Mouse (Mus musculus): ENCODE data around the gene Rab11fip4. TPM values are rescaled to one million over a fixed set of nuclear protein-coding genes. Genes with fewer than 3 reads are reported as not detected.
A peak's percentile ranks its signal among the peaks of the same experiment; 100 is the strongest.

The Rab11fip4 gene
- polyA plus RNA-seq, 1 experiment from 2014 or later = 16.2 TPM

- WGBS = 64% methylated on average over 5 of the region's 5 CpGs
Measured at GRCm38 (mm10) chr11:79615871-79616270, 24.9 kb downstream of the Rab11fip4 start.

GRCm38 (mm10) chr11:79617991-79618390 lies 27.0 kb downstream of the Rab11fip4 start:
- peaks cover 3% of the 10 kb centered on the region for H3K4me1 ChIP-seq (replicated peaks)
- no peak overlapping the region for H3K27ac ChIP-seq

More at GRCm38 (mm10) chr11:79615871-79616270, 24.9 kb downstream of the Rab11fip4 start:
- Histone ChIP-seq H3K9me3 (no peaks in the 10 kb centered on the region), H3K4me3 (replicated peaks) (no peak overlapping the region), H3K36me3 (no peaks in the 10 kb centered on the region), H3K27me3 (no peaks in the 10 kb centered on the region), H3K4me2 (no peak overlapping the region), H3K9ac (replicated peaks) (no peak overlapping the region), H3K4me1 (replicated peaks) (peaks cover 23% of the 10 kb centered on the region), H3K27ac (no peak overlapping the region)
- ATAC-seq (ENCODE audit: insufficient number of reproducible peaks, insufficient read depth, low FRiP score, low TSS enrichment, low read depth) = no peak

DNA sequence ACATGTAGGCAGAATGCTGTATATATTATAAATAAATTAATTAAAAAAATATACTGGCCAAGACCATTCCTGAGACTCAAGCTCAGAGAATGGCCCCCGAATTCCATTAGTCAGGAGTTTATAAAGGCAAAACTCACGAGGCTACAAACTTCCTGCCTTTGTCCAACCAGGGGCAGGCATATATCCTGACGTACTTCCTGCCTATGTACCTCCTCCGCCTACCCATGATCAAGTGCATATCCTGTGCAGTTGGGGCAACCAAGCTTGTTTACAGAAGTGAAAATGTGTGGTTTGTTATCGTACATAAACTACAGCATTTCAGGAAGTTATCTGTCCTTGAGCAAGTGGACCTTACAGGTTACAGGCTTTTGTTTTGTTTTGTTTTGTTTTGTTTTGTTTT lies 32.0 kb downstream of the Rab11fip4 start:
- H3K9ac ChIP-seq (replicated peaks) = no peak overlapping the region
- WGBS = 83% methylated on average over 5 of the region's 5 CpGs
- no peak for ATAC-seq (ENCODE audit: insufficient number of reproducible peaks, insufficient read depth, low FRiP score, low TSS enrichment, low read depth)
- peaks cover 5% of the 10 kb centered on the region; the same call in 1 of the 2 replicates for H3K4me1 ChIP-seq (replicated peaks)
- H3K36me3 ChIP-seq = no peaks in the 10 kb centered on the region
- H3K4me2 ChIP-seq = no peak overlapping the region
- H3K27me3 ChIP-seq = no peaks in the 10 kb centered on the region
- H3K27ac ChIP-seq = no peak overlapping the region
- H3K9me3 ChIP-seq = no peaks in the 10 kb centered on the region
- no peak overlapping the region for H3K4me3 ChIP-seq (replicated peaks)

More at GRCm38 (mm10) chr11:79617991-79618390, 27.0 kb downstream of the Rab11fip4 start:
- ATAC-seq (ENCODE audit: insufficient number of reproducible peaks, insufficient read depth, low FRiP score, low TSS enrichment, low read depth) = no peak
- WGBS = 84% methylated on average over 8 of the region's 8 CpGs
- Histone ChIP-seq H3K27me3 (no peaks in the 10 kb centered on the region), H3K36me3 (no peaks in the 10 kb centered on the region), H3K4me3 (replicated peaks) (no peak overlapping the region), H3K9me3 (no peaks in the 10 kb centered on the region), H3K4me2 (no peak overlapping the region), H3K9ac (replicated peaks) (no peak overlapping the region)

DNA sequence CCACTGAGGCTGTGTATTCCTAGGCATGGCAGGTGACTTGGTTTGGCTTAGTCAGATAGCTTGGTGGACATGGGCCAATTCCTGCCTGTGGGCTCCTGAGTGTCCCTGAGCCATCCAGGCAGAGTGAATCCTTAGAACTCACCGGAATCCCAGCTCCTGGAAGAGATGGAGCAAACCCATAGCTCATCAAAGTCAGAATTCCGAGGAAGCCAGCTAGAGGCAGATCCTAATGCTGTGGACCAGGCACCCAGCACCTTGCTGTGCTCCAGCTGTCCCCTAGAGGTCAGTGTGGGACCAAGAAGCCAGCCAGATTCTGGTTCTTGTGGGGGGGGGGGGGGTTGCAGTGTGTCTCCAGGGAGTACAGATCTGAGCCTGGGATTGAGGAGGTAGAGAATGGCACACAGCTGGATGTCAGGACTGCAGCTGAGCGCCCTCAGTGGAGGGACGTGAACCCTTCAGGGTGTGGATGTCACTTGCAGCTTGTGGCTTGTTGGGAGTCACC lies 33.8 kb downstream of the Rab11fip4 start:
- H3K4me2 ChIP-seq = no peak overlapping the region
- H3K36me3 ChIP-seq = no peaks in the 10 kb centered on the region
- 0 out of 2 replicates have a peak, but pooled peaks have one; percentile 52 for ATAC-seq (ENCODE audit: insufficient number of reproducible peaks, insufficient read depth, low FRiP score, low TSS enrichment, low read depth)
- H3K27me3 ChIP-seq = no peaks in the 10 kb centered on the region
- WGBS = 17% methylated on average over 4 of the region's 4 CpGs
- no peaks in the 10 kb centered on the region for H3K9me3 ChIP-seq
- no peak overlapping the region for H3K9ac ChIP-seq (replicated peaks)
- peaks cover 8% of the 10 kb centered on the region; the same call in 1 of the 2 replicates for H3K4me1 ChIP-seq (replicated peaks)
- H3K4me3 ChIP-seq (replicated peaks) = no peak overlapping the region
- no peak overlapping the region for H3K27ac ChIP-seq

- H3K4me1 ChIP-seq (replicated peaks) = peaks cover 17% of the 10 kb centered on the region
- WGBS = 72% methylated on average over 3 of the region's 3 CpGs
- ATAC-seq (ENCODE audit: insufficient number of reproducible peaks, insufficient read depth, low FRiP score, low TSS enrichment, low read depth) = no peak
- no peaks in the 10 kb centered on the region for H3K27me3 ChIP-seq
- H3K4me3 ChIP-seq (replicated peaks) = no peak overlapping the region
- H3K4me2 ChIP-seq = no peak overlapping the region
- H3K36me3 ChIP-seq = no peaks in the 10 kb centered on the region
- H3K9me3 ChIP-seq = no peaks in the 10 kb centered on the region
- H3K27ac ChIP-seq = no peak overlapping the region
- H3K9ac ChIP-seq (replicated peaks) = no peak overlapping the region
Measured at GRCm38 (mm10) chr11:79628716-79629115, 37.7 kb downstream of the Rab11fip4 start.

GRCm38 (mm10) chr11:79629752-79630374 lies 38.9 kb downstream of the Rab11fip4 start:
- peaks cover 17% of the 10 kb centered on the region for H3K4me1 ChIP-seq (replicated peaks)

DNA sequence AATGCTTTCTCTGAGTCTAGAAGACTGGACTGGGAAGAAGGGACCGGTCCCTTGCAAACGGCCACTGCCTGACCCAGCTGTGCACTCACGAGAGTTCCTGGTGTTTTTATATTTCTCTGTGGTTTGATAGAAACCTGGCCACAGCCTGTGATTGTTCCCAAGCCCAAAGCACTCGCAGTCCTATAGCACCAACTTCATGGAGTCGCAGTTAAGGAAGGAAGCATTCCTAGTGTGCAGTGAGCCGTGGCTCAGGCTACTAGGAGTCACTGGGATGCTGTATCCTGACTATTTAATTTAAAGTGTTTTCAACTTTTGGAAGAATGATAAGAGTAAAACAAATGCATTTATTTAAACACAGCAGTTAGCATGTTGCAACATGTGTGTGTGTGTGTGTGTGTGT lies 39.5 kb downstream of the Rab11fip4 start:
- H3K27ac ChIP-seq = peak overlapping the region; percentile 80
- 58% methylated on average over 6 of the region's 6 CpGs for WGBS
- no peak overlapping the region for H3K9ac ChIP-seq (replicated peaks)
- H3K4me2 ChIP-seq = no peak overlapping the region
- H3K4me1 ChIP-seq (replicated peaks) = peaks cover 12% of the 10 kb centered on the region
- no peaks in the 10 kb centered on the region for H3K27me3 ChIP-seq
- H3K36me3 ChIP-seq = no peaks in the 10 kb centered on the region
- no peaks in the 10 kb centered on the region for H3K9me3 ChIP-seq
- H3K4me3 ChIP-seq (replicated peaks) = no peak overlapping the region
- no peak for ATAC-seq (ENCODE audit: insufficient number of reproducible peaks, insufficient read depth, low FRiP score, low TSS enrichment, low read depth)

More at GRCm38 (mm10) chr11:79629752-79630374, 38.9 kb downstream of the Rab11fip4 start:
- H3K27me3 ChIP-seq = no peaks in the 10 kb centered on the region
- no peaks in the 10 kb centered on the region for H3K36me3 ChIP-seq
- no peaks in the 10 kb centered on the region for H3K9me3 ChIP-seq
- no peak overlapping the region for H3K9ac ChIP-seq (replicated peaks)
- no peak overlapping the region for H3K4me2 ChIP-seq
- H3K27ac ChIP-seq = peak overlapping the region; percentile 80
- ATAC-seq (ENCODE audit: insufficient number of reproducible peaks, insufficient read depth, low FRiP score, low TSS enrichment, low read depth) = no peak
- WGBS = 56% methylated on average over 7 of the region's 7 CpGs
- H3K4me3 ChIP-seq (replicated peaks) = no peak overlapping the region

GRCm38 (mm10) chr11:79633366-79633765 lies 42.4 kb downstream of the Rab11fip4 start:
- no peak overlapping the region for H3K27ac ChIP-seq

DNA sequence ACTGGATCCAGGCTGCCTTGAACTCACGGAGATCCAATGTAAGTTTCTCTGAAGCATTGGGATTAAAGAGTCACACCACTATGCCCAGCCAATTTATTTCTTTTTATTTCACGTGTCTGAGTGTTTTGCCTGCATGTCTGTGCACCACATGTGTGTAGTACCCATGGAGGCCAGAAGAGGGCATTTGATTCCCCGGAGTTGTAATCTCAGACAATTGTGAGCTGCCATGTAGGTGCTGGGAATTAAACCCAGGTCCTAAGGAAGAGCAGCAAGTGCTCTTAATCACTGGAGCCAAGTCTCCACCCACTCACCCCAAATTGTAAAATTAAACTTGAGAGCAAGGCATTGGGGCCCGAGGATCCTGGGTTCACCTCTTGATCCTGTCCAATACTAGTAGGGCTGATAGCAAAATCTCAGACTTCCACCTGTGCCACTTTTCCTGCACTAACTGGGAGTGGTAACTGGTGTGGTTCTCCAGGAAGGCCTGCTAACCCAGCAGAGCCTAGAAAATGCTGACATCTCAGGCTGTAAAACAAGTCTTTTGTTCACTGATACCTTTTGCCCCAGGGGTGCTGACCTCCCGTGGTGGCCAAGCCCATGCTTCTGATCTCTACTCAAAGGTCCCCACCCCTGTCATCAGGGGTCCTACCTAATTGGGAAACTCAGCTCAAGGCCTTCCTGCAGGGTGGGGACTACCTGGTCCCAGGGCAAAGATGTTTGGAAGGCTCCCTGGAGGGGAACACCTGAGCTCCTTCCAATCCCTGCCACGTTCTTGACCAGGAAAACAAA lies 44.8 kb downstream of the Rab11fip4 start:
- no peak for ATAC-seq (ENCODE audit: insufficient number of reproducible peaks, insufficient read depth, low FRiP score, low TSS enrichment, low read depth)

More at GRCm38 (mm10) chr11:79633366-79633765, 42.4 kb downstream of the Rab11fip4 start:
- H3K9me3 ChIP-seq = 0 out of 2 replicates have a peak, but pooled peaks cover 5% of the 10 kb centered on the region
- ATAC-seq (ENCODE audit: insufficient number of reproducible peaks, insufficient read depth, low FRiP score, low TSS enrichment, low read depth) = no peak
- H3K4me2 ChIP-seq = no peak overlapping the region
- H3K4me3 ChIP-seq (replicated peaks) = no peak overlapping the region
- H3K9ac ChIP-seq (replicated peaks) = no peak overlapping the region
- no peaks in the 10 kb centered on the region for H3K27me3 ChIP-seq
- H3K4me1 ChIP-seq (replicated peaks) = peaks cover 12% of the 10 kb centered on the region
- H3K36me3 ChIP-seq = no peaks in the 10 kb centered on the region
- 76% methylated on average over 8 of the region's 8 CpGs for WGBS

GRCm38 (mm10) chr11:79636481-79636880 lies 45.5 kb downstream of the Rab11fip4 start:
- H3K27ac ChIP-seq = no peak overlapping the region
- H3K4me3 ChIP-seq (replicated peaks) = no peak overlapping the region
- H3K27me3 ChIP-seq = no peaks in the 10 kb centered on the region
- 0 out of 2 replicates have a peak, but pooled peaks cover 5% of the 10 kb centered on the region for H3K9me3 ChIP-seq
- no peak overlapping the region for H3K4me2 ChIP-seq
- no peak for ATAC-seq (ENCODE audit: insufficient number of reproducible peaks, insufficient read depth, low FRiP score, low TSS enrichment, low read depth)
- no peaks in the 10 kb centered on the region for H3K36me3 ChIP-seq
- no peak overlapping the region for H3K9ac ChIP-seq (replicated peaks)
- peaks cover 18% of the 10 kb centered on the region for H3K4me1 ChIP-seq (replicated peaks)
- WGBS = 100% methylated on average over 1 of the region's 1 CpGs

More for the DNA sequence above, 44.8 kb downstream of the Rab11fip4 start:
- H3K4me2 ChIP-seq = no peak overlapping the region
- H3K9me3 ChIP-seq = 0 out of 2 replicates have a peak, but pooled peaks cover 5% of the 10 kb centered on the region
- H3K4me3 ChIP-seq (replicated peaks) = no peak overlapping the region
- no peak overlapping the region for H3K27ac ChIP-seq
- no peaks in the 10 kb centered on the region for H3K36me3 ChIP-seq
- no peak overlapping the region for H3K9ac ChIP-seq (replicated peaks)
- H3K4me1 ChIP-seq (replicated peaks) = peaks cover 14% of the 10 kb centered on the region
- WGBS = 76% methylated on average over 6 of the region's 6 CpGs
- no peaks in the 10 kb centered on the region for H3K27me3 ChIP-seq

GRCm38 (mm10) chr11:79638691-79639090 lies 47.7 kb downstream of the Rab11fip4 start:
- Histone ChIP-seq H3K4me1 (replicated peaks) (peaks cover 25% of the 10 kb centered on the region), H3K36me3 (no peaks in the 10 kb centered on the region), H3K4me3 (replicated peaks) (no peak overlapping the region), H3K9ac (replicated peaks) (no peak overlapping the region), H3K4me2 (no peak overlapping the region), H3K9me3 (0 out of 2 replicates have a peak, but pooled peaks cover 5% of the 10 kb centered on the region), H3K27me3 (no peaks in the 10 kb centered on the region), H3K27ac (no peak overlapping the region)
- WGBS = 88% methylated on average over 5 of the region's 5 CpGs
- no peak for ATAC-seq (ENCODE audit: insufficient number of reproducible peaks, insufficient read depth, low FRiP score, low TSS enrichment, low read depth)
